In the genomic region with DNA sequence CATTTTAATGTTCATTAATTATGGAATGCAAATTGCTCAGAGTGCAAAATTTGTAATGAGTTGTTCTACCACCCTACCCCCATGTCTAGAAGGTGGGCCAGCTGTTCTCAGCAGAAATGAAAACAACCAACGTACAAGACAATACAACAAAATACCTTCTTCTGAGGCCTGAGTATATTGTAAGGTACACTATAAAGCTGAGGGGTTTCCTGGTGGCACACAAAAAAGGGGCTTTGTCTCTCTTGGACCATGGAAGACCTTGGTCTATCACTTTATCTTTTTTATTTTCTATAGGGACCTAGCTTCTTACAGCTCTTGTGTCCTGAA, we compare ENCODE assay signal across 24 mouse cellular contexts.
"Had no signal": no experiment of that assay in that cellular context is flagged by ENCODE, and none has a peak within 500 bp of the region (broad histone marks: within the 10 kb centered on the region; RNA-seq: fewer than 3 reads in every experiment).

No protein-coding gene starts in this region.

- H3K36me3 ChIP-seq: heart, embryonic 10.5 days; heart, embryonic 12.5 days; hindbrain, embryonic 10.5 days; hindbrain, embryonic 15.5 days; intestine, embryonic 15.5 days; kidney, embryonic 15.5 days; limb, embryonic 13.5 days; limb, embryonic 15.5 days had no signal

- DNase-seq: gastrocnemius, adult 2 months; gastrocnemius, postnatal 10 days; gastrocnemius, postnatal 25 days; heart, adult 18-20 months; heart, postnatal 10 days; heart, postnatal 4 days; kidney, adult 2 months; kidney, adult 9 months; kidney, postnatal 14 days; kidney, postnatal 36 days; layer of hippocampus, adult 9-11 months; layer of hippocampus, postnatal 36 days; left cerebral cortex, postnatal 4 days had no signal

- H3K9ac ChIP-seq: heart, embryonic 12.5 days; hindbrain, embryonic 15.5 days; intestine, embryonic 15.5 days; kidney, embryonic 15.5 days; limb, embryonic 13.5 days; limb, embryonic 15.5 days had no signal

- H3K9me3 ChIP-seq: heart, embryonic 10.5 days; heart, embryonic 12.5 days; hindbrain, embryonic 10.5 days; hindbrain, embryonic 15.5 days; intestine, embryonic 15.5 days; kidney, embryonic 15.5 days; limb, embryonic 13.5 days; limb, embryonic 15.5 days had no signal

- H3K4me3 ChIP-seq: gastrocnemius, adult 2 months; heart, embryonic 10.5 days; heart, embryonic 12.5 days; hindbrain, embryonic 10.5 days; hindbrain, embryonic 15.5 days; intestine, embryonic 15.5 days; kidney, embryonic 15.5 days; limb, embryonic 13.5 days; limb, embryonic 15.5 days had no signal

- ATAC-seq: inflammation-experienced regulatory T-cells, adult 6 months; intestine, embryonic 15.5 days; intestine, postnatal 0 days had no signal

- H3K4me2 ChIP-seq: heart, embryonic 12.5 days; hindbrain, embryonic 15.5 days; intestine, embryonic 15.5 days; kidney, embryonic 15.5 days; limb, embryonic 13.5 days; limb, embryonic 15.5 days had no signal

- H3K27ac ChIP-seq: gastrocnemius, adult 2 months; heart, embryonic 10.5 days; hindbrain, embryonic 10.5 days; intestine, embryonic 15.5 days; kidney, embryonic 15.5 days; kidney, postnatal 0 days; limb, embryonic 13.5 days; limb, embryonic 15.5 days had no signal

- H3K4me1 ChIP-seq: heart, embryonic 10.5 days; heart, embryonic 12.5 days; hindbrain, embryonic 10.5 days; intestine, embryonic 15.5 days; kidney, embryonic 15.5 days; limb, embryonic 13.5 days; limb, embryonic 15.5 days had no signal

- H3K27me3 ChIP-seq: heart, embryonic 12.5 days; hindbrain, embryonic 15.5 days; intestine, embryonic 15.5 days; kidney, embryonic 15.5 days; limb, embryonic 13.5 days; limb, embryonic 15.5 days had no signal
